Mouse (Mus musculus) neural tube, embryonic 11.5 days (tissue): ENCODE results near the gene Bhlha9. TPM values are rescaled to one million over a fixed set of nuclear protein-coding genes. Genes with fewer than 3 reads are reported as not detected.
"Not testable (repeated sequence)": the region's sequence is repeated elsewhere in the genome, so short reads cannot be mapped to it uniquely, and the experiment has no call there.

ENCODE experiments used
- ATAC-seq: fragments of 200-750 bp; cut with Nextera tagmentation; 2 replicates; pipeline ENCODE4 v1.8.0; 2017; ENCODE audit warnings: moderate number of reproducible peaks, mild to moderate bottlenecking, moderate TSS enrichment, moderate library complexity; ENCODE audit not compliant: insufficient read depth, low FRiP score, low TSS enrichment
- DNase-seq: peaks from one replicate; pipeline ENCODE4 v3.0.0-alpha.2; 2015; ENCODE audit warnings: low spot score
- H3K27ac ChIP-seq: fragments of 300-500 bp; sonication (generic); 2 replicates; pipeline ENCODE4 v1.5.1; 2014; ENCODE audit warnings: low read depth, mild to moderate bottlenecking, low read length
- H3K27me3 ChIP-seq: fragments of 300-500 bp; sonication (generic); 2 replicates; pipeline ENCODE4 v1.6.1; 2014; ENCODE audit warnings: mild to moderate bottlenecking, low read length, mixed read lengths; ENCODE audit not compliant: control insufficient read depth, insufficient read depth
- H3K36me3 ChIP-seq: fragments of 300-500 bp; sonication (generic); 2 replicates; pipeline ENCODE4 v1.6.1; 2014; ENCODE audit warnings: mild to moderate bottlenecking, low read length, moderate library complexity, mixed read lengths; ENCODE audit not compliant: control insufficient read depth, insufficient read depth
- H3K4me1 ChIP-seq: fragments of 300-500 bp; sonication (generic); 2 replicates; pipeline ENCODE4 v1.6.1; 2014; ENCODE audit warnings: low read length, mixed read lengths; ENCODE audit not compliant: control insufficient read depth, insufficient read depth
- H3K4me2 ChIP-seq: fragments of 300-500 bp; sonication (generic); 2 replicates; pipeline ENCODE4 v1.6.1; 2014; ENCODE audit warnings: low read depth, mild to moderate bottlenecking, moderate library complexity
- H3K4me3 ChIP-seq: fragments of 300-500 bp; sonication (generic); 2 replicates; pipeline ENCODE4 v1.5.1; 2014; ENCODE audit warnings: low read depth, low read length
- H3K9ac ChIP-seq: fragments of 300-500 bp; sonication (generic); 2 replicates; pipeline ENCODE4 v1.6.1; 2014; ENCODE audit warnings: mild to moderate bottlenecking, low read length
- H3K9me3 ChIP-seq: fragments of 300-500 bp; sonication (generic); 2 replicates; pipeline ENCODE4 v1.6.1; 2016; ENCODE audit warnings: low read length; ENCODE audit not compliant: control insufficient read depth
- whole genome bisulfite sequencing: fragments of 180-500 bp; shearing (Covaris S2); extraction: QIAGEN DNeasy Blood & Tissue Kit; methylation state at CpG from one replicate; pipeline ENCODE4 v1.1.7; 2014; 5-methylcytosine and 5-hydroxymethylcytosine counted together
- polyA plus RNA-seq: library from polyadenylated mRNA; unstranded; fragments of >200 nt; fragmentation: Nextera tagmentation; extraction: Ambion mirVana; gene quantifications from 2 replicates; pipeline ENCODE4 v1.2.1, GENCODE M21; 2014

The Bhlha9 gene
- polyA plus RNA-seq, 1 experiment from 2014 or later: not detected

GRCm38 (mm10) chr11:76674199-76674598 lies 1.9 kb downstream of the Bhlha9 start:
- Histone ChIP-seq H3K27ac (no peak overlapping the region), H3K4me3 (no peak overlapping the region), H3K9me3 (no peaks in the 10 kb centered on the region), H3K36me3 (no peaks in the 10 kb centered on the region), H3K4me1 (peaks cover 3% of the 10 kb centered on the region; the same call in 1 of the 2 replicates), H3K27me3 (peaks cover 44% of the 10 kb centered on the region), H3K9ac (no peak overlapping the region), H3K4me2 (no peak overlapping the region)
- DNase-seq: no peak
- no peak for ATAC-seq
- 55% methylated on average over 8 of the region's 8 CpGs for WGBS

GRCm38 (mm10) chr11:76674704-76675103 lies 2.4 kb downstream of the Bhlha9 start:
- 46% methylated on average over 4 of the region's 4 CpGs for WGBS
- Histone ChIP-seq H3K9me3 (no peaks in the 10 kb centered on the region), H3K4me1 (peaks cover 3% of the 10 kb centered on the region; the same call in 1 of the 2 replicates), H3K4me3 (no peak overlapping the region), H3K27me3 (peaks cover 44% of the 10 kb centered on the region), H3K4me2 (no peak overlapping the region), H3K36me3 (no peaks in the 10 kb centered on the region), H3K9ac (no peak overlapping the region), H3K27ac (no peak overlapping the region)
- DNase-seq (no peak), ATAC-seq (no peak)

- 46% methylated on average over 7 of the region's 8 CpGs for WGBS
- H3K4me1 ChIP-seq, H3K4me2 ChIP-seq, H3K27ac ChIP-seq, H3K36me3 ChIP-seq, H3K4me3 ChIP-seq, H3K9ac ChIP-seq, ATAC-seq, DNase-seq, H3K9me3 ChIP-seq, H3K27me3 ChIP-seq: not testable (repeated sequence)
These were observed 7.2 kb downstream of the Bhlha9 start, which contains the start of gene Trarg1 for GRCm38 (mm10) chr11:76679508-76679907. Gene Trarg1, plus strand, starts transcription at chr11:76679808.

GRCm38 (mm10) chr11:76685604-76686003 lies 13.3 kb downstream of the Bhlha9 start:
- no peak for ATAC-seq
- Histone ChIP-seq H3K27ac (no peak overlapping the region), H3K4me1 (no peaks in the 10 kb centered on the region), H3K27me3 (no peaks in the 10 kb centered on the region), H3K4me3 (no peak overlapping the region), H3K9me3 (no peaks in the 10 kb centered on the region), H3K36me3 (no peaks in the 10 kb centered on the region), H3K9ac (no peak overlapping the region), H3K4me2 (no peak overlapping the region)
- WGBS: 66% methylated on average over 2 of the region's 2 CpGs
- no peak for DNase-seq

GRCm38 (mm10) chr11:76692096-76692495 lies 19.8 kb downstream of the Bhlha9 start:
- H3K27ac ChIP-seq: no peak overlapping the region
- H3K4me2 ChIP-seq: no peak overlapping the region
- H3K27me3 ChIP-seq: no peaks in the 10 kb centered on the region
- WGBS: 85% methylated on average over 3 of the region's 3 CpGs
- no peaks in the 10 kb centered on the region for H3K4me1 ChIP-seq
- DNase-seq: no peak
- no peak overlapping the region for H3K4me3 ChIP-seq
- H3K36me3 ChIP-seq: no peaks in the 10 kb centered on the region
- H3K9me3 ChIP-seq: no peaks in the 10 kb centered on the region
- no peak for ATAC-seq
- no peak overlapping the region for H3K9ac ChIP-seq

GRCm38 (mm10) chr11:76695810-76696209 lies 23.5 kb downstream of the Bhlha9 start:
- Histone ChIP-seq H3K4me1 (no peaks in the 10 kb centered on the region), H3K4me2 (no peak overlapping the region), H3K27me3 (no peaks in the 10 kb centered on the region), H3K9ac (no peak overlapping the region), H3K36me3 (no peaks in the 10 kb centered on the region), H3K4me3 (no peak overlapping the region), H3K9me3 (no peaks in the 10 kb centered on the region), H3K27ac (no peak overlapping the region)
- DNase-seq (no peak), ATAC-seq (no peak)
- WGBS: 69% methylated on average over 6 of the region's 6 CpGs

GRCm38 (mm10) chr11:76699626-76700025 lies 27.4 kb downstream of the Bhlha9 start:
- Histone ChIP-seq H3K9ac (no peak overlapping the region), H3K4me2 (no peak overlapping the region), H3K36me3 (no peaks in the 10 kb centered on the region), H3K4me3 (no peak overlapping the region), H3K27me3 (no peaks in the 10 kb centered on the region), H3K27ac (no peak overlapping the region), H3K9me3 (no peaks in the 10 kb centered on the region), H3K4me1 (no peaks in the 10 kb centered on the region)
- 67% methylated on average over 7 of the region's 9 CpGs for WGBS
- DNase-seq (no peak), ATAC-seq (no peak)

- Histone ChIP-seq H3K9ac (no peak overlapping the region), H3K9me3 (no peaks in the 10 kb centered on the region), H3K4me1 (0 out of 2 replicates have a peak, but pooled peaks cover 3% of the 10 kb centered on the region), H3K4me3 (no peak overlapping the region), H3K36me3 (no peaks in the 10 kb centered on the region), H3K27me3 (no peaks in the 10 kb centered on the region), H3K4me2 (no peak overlapping the region), H3K27ac (no peak overlapping the region)
- ATAC-seq (no peak), DNase-seq (no peak)
- WGBS: 90% methylated on average over 3 of the region's 3 CpGs
These were observed 35.4 kb downstream of the Bhlha9 start for GRCm38 (mm10) chr11:76707656-76708055.

GRCm38 (mm10) chr11:76708066-76708465 lies 35.8 kb downstream of the Bhlha9 start:
- ATAC-seq: no peak
- H3K9ac ChIP-seq: no peak overlapping the region
- no peak for DNase-seq
- H3K36me3 ChIP-seq: no peaks in the 10 kb centered on the region
- H3K27ac ChIP-seq: no peak overlapping the region
- H3K4me3 ChIP-seq: no peak overlapping the region
- no peaks in the 10 kb centered on the region for H3K27me3 ChIP-seq
- H3K4me1 ChIP-seq: 0 out of 2 replicates have a peak, but pooled peaks cover 3% of the 10 kb centered on the region
- H3K9me3 ChIP-seq: no peaks in the 10 kb centered on the region
- 93% methylated on average over 1 of the region's 1 CpGs for WGBS
- no peak overlapping the region for H3K4me2 ChIP-seq
